Mouse (Mus musculus): ENCODE data around the gene Gkap1.

The Gkap1 gene

GRCm38 (mm10) chr13:58263546-58263945 lies 12.0 kb downstream of the Gkap1 start:
- no peak for DNase-seq (ENCODE audit: low spot score in 2 of 2)

GRCm38 (mm10) chr13:58261674-58262073 lies 13.8 kb downstream of the Gkap1 start:
- no peak for DNase-seq (ENCODE audit: low spot score in 2 of 2)

- no peak for DNase-seq (ENCODE audit: low spot score in 2 of 2)
Observed at GRCm38 (mm10) chr13:58253268-58253667, 22.2 kb downstream of the Gkap1 start.

GRCm38 (mm10) chr13:58248957-58249356 lies 26.5 kb downstream of the Gkap1 start:
- DNase-seq (ENCODE audit: low spot score in 2 of 2) = no peak

GRCm38 (mm10) chr13:58236536-58236935 lies 39.0 kb downstream of the Gkap1 start:
- no peak for DNase-seq (ENCODE audit: low spot score in 2 of 2)

GRCm38 (mm10) chr13:58232611-58233010 lies 42.9 kb downstream of the Gkap1 start:
- DNase-seq (ENCODE audit: low spot score in 2 of 2) = peak in 1 of 2 experiments; percentile 19

GRCm38 (mm10) chr13:58232070-58232469 lies 43.4 kb downstream of the Gkap1 start:
- DNase-seq (ENCODE audit: low spot score in 2 of 2) = no peak

GRCm38 (mm10) chr13:58228624-58229023 lies 46.9 kb downstream of the Gkap1 start:
- DNase-seq (ENCODE audit: low spot score in 2 of 2) = no peak

GRCm38 (mm10) chr13:58225694-58226093 lies 49.8 kb downstream of the Gkap1 start:
- no peak for DNase-seq (ENCODE audit: low spot score in 2 of 2)

GRCm38 (mm10) chr13:58220206-58220605 lies 55.3 kb downstream of the Gkap1 start:
- DNase-seq (ENCODE audit: low spot score in 2 of 2) = no peak

GRCm38 (mm10) chr13:58217536-58217935 lies 58.0 kb downstream of the Gkap1 start:
- no peak for DNase-seq (ENCODE audit: low spot score in 2 of 2)

GRCm38 (mm10) chr13:58216395-58216794 lies 59.1 kb downstream of the Gkap1 start:
- DNase-seq (ENCODE audit: low spot score in 2 of 2) = no peak

GRCm38 (mm10) chr13:58215592-58216341 lies 59.7 kb downstream of the Gkap1 start, which contains the start of gene Ubqln1:
TSS of gene Ubqln1 (minus strand) at chr13:58215653.
- peak; percentile 79 to 86 for DNase-seq (ENCODE audit: low spot score in 2 of 2)

GRCm38 (mm10) chr13:58215253-58215591 lies 60.3 kb downstream of the Gkap1 start:
- DNase-seq (ENCODE audit: low spot score in 2 of 2) = no peak

- DNase-seq (ENCODE audit: low spot score in 2 of 2) = no peak
Observed at GRCm38 (mm10) chr13:58214346-58215252, 60.9 kb downstream of the Gkap1 start.

GRCm38 (mm10) chr13:58213801-58214200 lies 61.7 kb downstream of the Gkap1 start:
- DNase-seq (ENCODE audit: low spot score in 2 of 2) = no peak

- no peak for DNase-seq (ENCODE audit: low spot score in 2 of 2)
Observed at GRCm38 (mm10) chr13:58212530-58212929, 63.0 kb downstream of the Gkap1 start.

GRCm38 (mm10) chr13:58210441-58210840 lies 65.1 kb downstream of the Gkap1 start:
- no peak for DNase-seq (ENCODE audit: low spot score in 2 of 2)

GRCm38 (mm10) chr13:58206084-58206483 lies 69.4 kb downstream of the Gkap1 start:
- no peak for DNase-seq (ENCODE audit: low spot score in 2 of 2)

- DNase-seq (ENCODE audit: low spot score in 2 of 2) = no peak
Observed at GRCm38 (mm10) chr13:58204986-58205385, 70.5 kb downstream of the Gkap1 start.

GRCm38 (mm10) chr13:58204202-58204601 lies 71.3 kb downstream of the Gkap1 start:
- DNase-seq (ENCODE audit: low spot score in 2 of 2) = no peak

GRCm38 (mm10) chr13:58202903-58203302 lies 72.6 kb downstream of the Gkap1 start:
- no peak for DNase-seq (ENCODE audit: low spot score in 2 of 2)

- DNase-seq (ENCODE audit: low spot score in 2 of 2) = no peak
Observed at GRCm38 (mm10) chr13:58201908-58202307, 73.6 kb downstream of the Gkap1 start.

Measured in spleen, postnatal 14 days (tissue).